Mouse (Mus musculus): ENCODE measurements around the gene Srebf2. TPM values are rescaled to one million over a fixed set of nuclear protein-coding genes. Genes with fewer than 3 reads are reported as not detected.

Srebf2 gene
- polyA plus RNA-seq, 1 experiment = 205 TPM

- Histone ChIP-seq H3K27ac (ENCODE audit: insufficient read depth, low read length) (no peak overlapping the region), H3K27me3 (ENCODE audit: control insufficient read depth, insufficient read depth, low read length, poor library complexity, severe bottlenecking) (no peaks in the 10 kb centered on the region), H3K4me1 (ENCODE audit: control insufficient read depth, insufficient read depth, low read length) (peaks cover 6% of the 10 kb centered on the region), H3K4me3 (ENCODE audit: low read depth, low read length) (no peak overlapping the region), H3K9ac (ENCODE audit: low read depth, poor library complexity, severe bottlenecking) (no peak overlapping the region), H3K36me3 (ENCODE audit: control insufficient read depth, insufficient read depth, low read length, poor library complexity, severe bottlenecking) (0 out of 2 replicates have a peak, but pooled peaks cover 2% of the 10 kb centered on the region), H3K9me3 (replicated peaks; ENCODE audit: control insufficient read depth, insufficient read depth, low read length, poor library complexity, severe bottlenecking) (no peaks in the 10 kb centered on the region)
- TF ChIP-seq EP300 (IDR thresholded peaks at IDR 0.05; ENCODE audit: insufficient read depth, low read depth, low read length) = no peak
- TF ChIP-seq POLR2A (IDR thresholded peaks at IDR 0.05; ENCODE audit: insufficient read depth, low read length) = no peak
Observed at GRCm38 (mm10) chr15:82158243-82159035, 11.5 kb downstream of the Srebf2 start.

GRCm38 (mm10) chr15:82159471-82159870 is 12.5 kb downstream of the Srebf2 start:
- H3K27me3 ChIP-seq (ENCODE audit: control insufficient read depth, insufficient read depth, low read length, poor library complexity, severe bottlenecking) = no peaks in the 10 kb centered on the region
- no peak for TF ChIP-seq EP300 (IDR thresholded peaks at IDR 0.05; ENCODE audit: insufficient read depth, low read depth, low read length)
- TF ChIP-seq POLR2A (IDR thresholded peaks at IDR 0.05; ENCODE audit: insufficient read depth, low read length) = no peak
- no peak for TF ChIP-seq CTCF (IDR thresholded peaks at IDR 0.05; ENCODE audit: low read depth, low read length)
- no peaks in the 10 kb centered on the region for H3K9me3 ChIP-seq (replicated peaks; ENCODE audit: control insufficient read depth, insufficient read depth, low read length, poor library complexity, severe bottlenecking)
- no peak overlapping the region for H3K4me3 ChIP-seq (ENCODE audit: low read depth, low read length)
- peaks cover 6% of the 10 kb centered on the region for H3K4me1 ChIP-seq (ENCODE audit: control insufficient read depth, insufficient read depth, low read length)
- 0 out of 2 replicates have a peak, but pooled peaks cover 2% of the 10 kb centered on the region for H3K36me3 ChIP-seq (ENCODE audit: control insufficient read depth, insufficient read depth, low read length, poor library complexity, severe bottlenecking)
- H3K9ac ChIP-seq (ENCODE audit: low read depth, poor library complexity, severe bottlenecking) = no peak overlapping the region
- H3K27ac ChIP-seq (ENCODE audit: insufficient read depth, low read length) = no peak overlapping the region

DNA sequence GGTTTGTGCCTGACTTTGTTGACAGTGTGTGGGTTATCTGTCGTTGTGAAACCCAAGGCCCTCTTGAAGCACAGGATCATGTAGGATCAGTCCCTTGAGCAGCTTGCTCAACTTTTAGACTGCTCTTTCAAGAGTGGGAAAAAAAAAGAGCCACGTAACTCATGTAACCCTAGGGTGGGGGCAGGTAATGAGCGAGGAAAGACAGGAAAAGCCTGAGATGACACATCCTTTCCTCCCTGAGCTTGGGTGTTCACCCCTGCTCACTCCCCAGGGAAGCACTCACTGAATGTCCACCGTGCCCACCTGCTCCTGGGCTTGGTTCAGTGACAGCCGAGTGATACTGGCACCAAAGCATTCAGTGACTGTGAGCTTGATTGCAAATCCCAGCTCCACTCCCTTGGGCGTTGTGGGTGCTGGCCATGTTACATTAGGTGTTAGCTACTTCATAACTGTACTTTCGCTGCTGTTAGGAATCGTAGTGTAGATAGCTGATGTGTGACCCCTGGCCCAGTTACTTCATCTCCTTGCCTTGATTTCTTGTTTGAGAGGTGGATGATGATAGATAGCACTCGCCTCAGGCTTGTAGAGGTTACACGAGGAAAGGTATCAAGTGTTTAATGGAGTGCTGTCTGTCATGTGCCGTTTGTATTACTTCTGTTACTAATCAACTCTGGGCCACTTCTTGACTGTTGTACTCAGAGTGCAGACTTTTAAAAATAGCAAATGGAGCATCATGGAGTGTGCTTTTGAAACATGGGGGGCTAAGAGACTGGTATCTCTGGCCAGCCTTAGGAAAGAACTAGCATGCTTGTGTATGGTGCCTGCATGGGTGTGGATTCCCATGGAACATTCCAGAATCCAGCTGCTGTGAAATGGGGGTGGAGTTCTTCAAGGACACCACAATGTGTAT is 14.0 kb downstream of the Srebf2 start:
- Histone ChIP-seq H3K27me3 (ENCODE audit: control insufficient read depth, insufficient read depth, low read length, poor library complexity, severe bottlenecking) (no peaks in the 10 kb centered on the region), H3K27ac (ENCODE audit: insufficient read depth, low read length) (no peak overlapping the region), H3K9me3 (replicated peaks; ENCODE audit: control insufficient read depth, insufficient read depth, low read length, poor library complexity, severe bottlenecking) (no peaks in the 10 kb centered on the region), H3K4me1 (ENCODE audit: control insufficient read depth, insufficient read depth, low read length) (peaks cover 2% of the 10 kb centered on the region), H3K36me3 (ENCODE audit: control insufficient read depth, insufficient read depth, low read length, poor library complexity, severe bottlenecking) (0 out of 2 replicates have a peak, but pooled peaks cover 2% of the 10 kb centered on the region), H3K4me3 (ENCODE audit: low read depth, low read length) (no peak overlapping the region), H3K9ac (ENCODE audit: low read depth, poor library complexity, severe bottlenecking) (no peak overlapping the region)
- TF ChIP-seq CTCF (IDR thresholded peaks at IDR 0.05; ENCODE audit: low read depth, low read length) (no peak), EP300 (IDR thresholded peaks at IDR 0.05; ENCODE audit: insufficient read depth, low read depth, low read length) (no peak), POLR2A (IDR thresholded peaks at IDR 0.05; ENCODE audit: insufficient read depth, low read length) (no peak)

- no peaks in the 10 kb centered on the region for H3K36me3 ChIP-seq (ENCODE audit: control insufficient read depth, insufficient read depth, low read length, poor library complexity, severe bottlenecking)
- no peaks in the 10 kb centered on the region for H3K4me1 ChIP-seq (ENCODE audit: control insufficient read depth, insufficient read depth, low read length)
- H3K9me3 ChIP-seq (replicated peaks; ENCODE audit: control insufficient read depth, insufficient read depth, low read length, poor library complexity, severe bottlenecking) = no peaks in the 10 kb centered on the region
- no peak overlapping the region for H3K4me3 ChIP-seq (ENCODE audit: low read depth, low read length)
- TF ChIP-seq CTCF (IDR thresholded peaks at IDR 0.05; ENCODE audit: low read depth, low read length) = no peak
- TF ChIP-seq EP300 (IDR thresholded peaks at IDR 0.05; ENCODE audit: insufficient read depth, low read depth, low read length) = no peak
- TF ChIP-seq POLR2A (IDR thresholded peaks at IDR 0.05; ENCODE audit: insufficient read depth, low read length) = no peak
- no peaks in the 10 kb centered on the region for H3K27me3 ChIP-seq (ENCODE audit: control insufficient read depth, insufficient read depth, low read length, poor library complexity, severe bottlenecking)
- no peak overlapping the region for H3K27ac ChIP-seq (ENCODE audit: insufficient read depth, low read length)
- no peak overlapping the region for H3K9ac ChIP-seq (ENCODE audit: low read depth, poor library complexity, severe bottlenecking)
Observed at GRCm38 (mm10) chr15:82161965-82162600, 15.1 kb downstream of the Srebf2 start.

- no peaks in the 10 kb centered on the region for H3K27me3 ChIP-seq (ENCODE audit: control insufficient read depth, insufficient read depth, low read length, poor library complexity, severe bottlenecking)
- H3K4me1 ChIP-seq (ENCODE audit: control insufficient read depth, insufficient read depth, low read length) = peaks cover 2% of the 10 kb centered on the region
- peak overlapping the region; percentile 59 for H3K27ac ChIP-seq (ENCODE audit: insufficient read depth, low read length)
- no peaks in the 10 kb centered on the region for H3K9me3 ChIP-seq (replicated peaks; ENCODE audit: control insufficient read depth, insufficient read depth, low read length, poor library complexity, severe bottlenecking)
- H3K9ac ChIP-seq (ENCODE audit: low read depth, poor library complexity, severe bottlenecking) = no peak overlapping the region
- H3K4me3 ChIP-seq (ENCODE audit: low read depth, low read length) = no peak overlapping the region
- no peaks in the 10 kb centered on the region for H3K36me3 ChIP-seq (ENCODE audit: control insufficient read depth, insufficient read depth, low read length, poor library complexity, severe bottlenecking)
- TF ChIP-seq CTCF (IDR thresholded peaks at IDR 0.05; ENCODE audit: low read depth, low read length) (no peak), EP300 (IDR thresholded peaks at IDR 0.05; ENCODE audit: insufficient read depth, low read depth, low read length) (no peak), POLR2A (IDR thresholded peaks at IDR 0.05; ENCODE audit: insufficient read depth, low read length) (no peak)
Observed at GRCm38 (mm10) chr15:82163356-82164060, 16.5 kb downstream of the Srebf2 start.

Data from ES-Bruce4 (cell line).